Mouse (Mus musculus) neural tube, embryonic 14.5 days (tissue): ENCODE results near the gene Cyp11a1. TPM values are rescaled to one million over a fixed set of nuclear protein-coding genes. Genes with fewer than 3 reads are reported as not detected.

Experiments used
- ATAC-seq: fragments of 200-750 bp; cut with Nextera tagmentation; 2 replicates; pipeline ENCODE4 v1.8.0; 2017; ENCODE audit warnings: low read depth, mild to moderate bottlenecking, moderate TSS enrichment, moderate library complexity
- H3K27ac ChIP-seq: fragments of 300-500 bp; sonication (generic); 2 replicates; pipeline ENCODE4 v1.5.1; 2014; ENCODE audit warnings: low read depth, mild to moderate bottlenecking, control low read depth, low read length, moderate library complexity, mixed read lengths
- H3K27me3 ChIP-seq: fragments of 300-500 bp; sonication (generic); 2 replicates; pipeline ENCODE4 v1.6.1; 2014; ENCODE audit warnings: low read length; ENCODE audit not compliant: control insufficient read depth, insufficient read depth
- H3K36me3 ChIP-seq: fragments of 300-500 bp; sonication (generic); 2 replicates; pipeline ENCODE4 v1.6.1; 2014; ENCODE audit warnings: low read length, mixed read lengths; ENCODE audit not compliant: control insufficient read depth, insufficient read depth
- H3K4me1 ChIP-seq: fragments of 300-500 bp; sonication (generic); 2 replicates; pipeline ENCODE4 v1.6.1; 2014; ENCODE audit warnings: low read length; ENCODE audit not compliant: control insufficient read depth, insufficient read depth
- H3K4me2 ChIP-seq: fragments of 300-500 bp; sonication (generic); 2 replicates; pipeline ENCODE4 v1.6.1; 2014; ENCODE audit warnings: mild to moderate bottlenecking, low read depth, low read length, control low read depth
- H3K4me3 ChIP-seq: fragments of 300-500 bp; sonication (generic); 2 replicates; pipeline ENCODE4 v1.5.1; 2014; ENCODE audit warnings: low read depth, low read length, control low read depth, mixed read lengths
- H3K9ac ChIP-seq: fragments of 300-500 bp; sonication (generic); replicated peaks from 2 replicates; pipeline ENCODE4 v1.6.1; 2014; ENCODE audit warnings: low read depth, mild to moderate bottlenecking, control low read depth, low read length, mixed read lengths
- H3K9me3 ChIP-seq: fragments of 300-500 bp; sonication (generic); 2 replicates; pipeline ENCODE4 v1.6.1; 2016; ENCODE audit warnings: low read length; ENCODE audit not compliant: control insufficient read depth
- whole genome bisulfite sequencing: fragments of 180-500 bp; shearing (Covaris S2); extraction: QIAGEN DNeasy Blood & Tissue Kit; methylation state at CpG from one replicate; pipeline ENCODE4 v1.1.7; 2014; 5-methylcytosine and 5-hydroxymethylcytosine counted together
- polyA plus RNA-seq: library from polyadenylated mRNA; unstranded; fragments of >200 nt; fragmentation: Nextera tagmentation; extraction: Ambion mirVana; gene quantifications from 2 replicates; pipeline ENCODE4 v1.2.1, GENCODE M21; 2014

The Cyp11a1 gene
- polyA plus RNA-seq, 1 experiment from 2014 or later = 0.71 TPM

GRCm38 (mm10) chr9:58067546-58067945 is 61.3 kb downstream of the Cyp11a1 start:
- WGBS = 89% methylated on average over 3 of the region's 3 CpGs
- Histone ChIP-seq H3K4me3 (no peak overlapping the region), H3K27ac (no peak overlapping the region), H3K36me3 (no peaks in the 10 kb centered on the region), H3K9me3 (no peaks in the 10 kb centered on the region), H3K4me1 (peaks cover 8% of the 10 kb centered on the region), H3K4me2 (no peak overlapping the region), H3K27me3 (0 out of 2 replicates have a peak, but pooled peaks cover 3% of the 10 kb centered on the region), H3K9ac (no peak overlapping the region)
- ATAC-seq = no peak

DNA sequence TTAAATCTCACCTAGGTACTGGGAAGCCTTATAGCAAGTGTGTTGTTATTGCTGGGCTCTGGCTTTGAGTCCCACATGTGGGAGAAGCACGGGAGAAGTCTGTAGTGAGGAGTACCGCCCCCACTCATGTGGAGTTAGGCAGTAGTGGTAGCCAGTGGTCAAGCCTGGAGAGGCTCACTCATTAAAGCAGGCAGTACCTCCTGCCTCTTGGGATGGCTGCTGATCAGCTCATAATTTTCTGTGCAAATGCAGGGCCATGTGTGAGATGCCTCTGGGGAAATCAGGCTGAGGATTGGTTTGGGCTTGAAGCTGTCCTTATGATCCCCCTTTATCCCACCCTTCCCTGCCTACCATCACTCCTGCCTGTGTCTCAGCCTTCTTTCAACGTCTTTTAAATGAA is 68.3 kb downstream of the Cyp11a1 start:
- WGBS = 37% methylated on average over 3 of the region's 3 CpGs
- 0 out of 2 replicates have a peak, but pooled peaks cover 1% of the 10 kb centered on the region for H3K27me3 ChIP-seq
- H3K9ac ChIP-seq = no peak overlapping the region
- no peak overlapping the region for H3K4me3 ChIP-seq
- H3K27ac ChIP-seq = no peak overlapping the region
- H3K4me1 ChIP-seq = no peaks in the 10 kb centered on the region; the same call in 1 of the 2 replicates
- H3K9me3 ChIP-seq = no peaks in the 10 kb centered on the region
- H3K36me3 ChIP-seq = no peaks in the 10 kb centered on the region
- ATAC-seq = no peak
- H3K4me2 ChIP-seq = no peak overlapping the region

Other genes starting within 250 kb of the Cyp11a1 start
- gene Clk3, start 240.6 kb upstream of the Cyp11a1 start, polyA plus RNA-seq = 58.5 and 64.6 TPM in 2 replicates
- 6.3 and 7.3 TPM in 2 replicates for gene Arid3b, start 169.6 kb upstream of the Cyp11a1 start, polyA plus RNA-seq
- 157 and 164 TPM in 2 replicates for gene Ubl7, start 95.4 kb upstream of the Cyp11a1 start, polyA plus RNA-seq
- gene Sema7a, start 66.3 kb upstream of the Cyp11a1 start, polyA plus RNA-seq = 5.6 and 7.2 TPM in 2 replicates
- gene Stra6, start 57.4 kb downstream of the Cyp11a1 start, polyA plus RNA-seq = 6.0 and 28.4 TPM in 2 replicates
- gene Ccdc33, start 112.4 kb downstream of the Cyp11a1 start, polyA plus RNA-seq = 0.13 TPM in 1 of 2 replicates, not detected in the other
- gene Islr, start 197.9 kb downstream of the Cyp11a1 start, polyA plus RNA-seq = 1.5 and 39.2 TPM in 2 replicates
- 13.2 and 13.5 TPM in 2 replicates for gene Islr2, start 197.9 kb downstream of the Cyp11a1 start, polyA plus RNA-seq
- gene Pml, start 243.4 kb downstream of the Cyp11a1 start, polyA plus RNA-seq = 2.7 and 3.3 TPM in 2 replicates
- 112 and 129 TPM in 2 replicates for gene Stoml1, start 246.8 kb downstream of the Cyp11a1 start, polyA plus RNA-seq